Mouse (Mus musculus) inflammation-experienced regulatory T-cells, adult 6 months (primary cell): ENCODE measurements around the gene Zfp423. TPM values are rescaled to one million over a fixed set of nuclear protein-coding genes. Genes with fewer than 3 reads are reported as not detected.

Experiments used
- ATAC-seq: one replicate; pipeline ENCODE4 v1.8.0; 2017
- polyA plus RNA-seq, 3 experiments: library from polyadenylated mRNA; unstranded; fragments of 100-300 nt; shearing (Covaris generic); gene quantifications; one replicate each; pipeline ENCODE4 v1.2.1; 2017

Zfp423 gene
- under 1 TPM in 1 of 3 experiments, not detected in 2; 0.42 TPM for polyA plus RNA-seq

- ATAC-seq = no peak
These were observed at the start of gene Zfp423 for GRCm38 (mm10) chr8:87959320-87959920. Zfp423 (minus strand) TSS chr8:87959595.

- ATAC-seq = no peak
These were observed 47.4 kb upstream of the Zfp423 start for GRCm38 (mm10) chr8:88006811-88007210.

DNA sequence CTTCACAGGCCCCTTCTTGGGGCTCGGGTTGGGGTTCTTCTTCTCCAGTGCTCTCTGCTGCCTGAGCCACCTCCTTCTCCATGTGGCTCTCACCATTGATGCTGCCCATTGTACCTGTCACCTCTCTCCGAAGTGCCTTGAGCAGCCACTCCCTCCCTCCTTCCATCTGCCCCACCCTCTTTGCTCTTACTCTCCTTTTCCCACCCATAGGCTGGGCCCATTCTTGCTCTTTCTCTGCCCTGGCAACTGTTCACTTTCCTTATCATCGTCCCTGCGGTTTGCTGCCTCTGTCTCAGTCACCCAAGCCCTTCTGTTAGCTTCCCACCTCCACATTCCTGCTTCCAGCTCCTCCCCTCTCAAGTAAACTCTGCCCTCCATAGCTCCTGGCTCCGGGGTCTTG is 25.4 kb upstream of the Zfp423 start:
- no peak for ATAC-seq

DNA sequence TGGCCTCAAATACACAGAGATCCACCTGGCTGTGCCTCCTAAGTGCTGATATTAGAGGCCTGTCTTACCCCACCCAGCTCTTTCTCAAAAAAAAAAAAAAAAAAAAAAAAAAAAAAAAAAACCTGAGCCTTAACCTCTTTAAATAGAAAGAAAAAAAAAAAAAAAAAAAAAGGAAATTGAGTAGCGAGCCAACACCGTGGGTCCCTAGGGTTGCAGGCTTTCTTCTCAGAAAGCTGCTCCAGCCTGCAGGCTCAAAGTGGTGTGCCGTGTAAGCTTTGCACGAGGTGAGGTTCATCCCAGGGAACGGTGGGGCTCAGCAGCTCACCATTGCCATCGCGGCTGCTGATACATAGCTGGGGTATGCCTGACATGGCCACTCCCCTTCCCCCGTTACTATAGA is 24.6 kb upstream of the Zfp423 start:
- no peak for ATAC-seq

- no peak for ATAC-seq
These were observed 23.5 kb upstream of the Zfp423 start for GRCm38 (mm10) chr8:87982936-87983335.

DNA sequence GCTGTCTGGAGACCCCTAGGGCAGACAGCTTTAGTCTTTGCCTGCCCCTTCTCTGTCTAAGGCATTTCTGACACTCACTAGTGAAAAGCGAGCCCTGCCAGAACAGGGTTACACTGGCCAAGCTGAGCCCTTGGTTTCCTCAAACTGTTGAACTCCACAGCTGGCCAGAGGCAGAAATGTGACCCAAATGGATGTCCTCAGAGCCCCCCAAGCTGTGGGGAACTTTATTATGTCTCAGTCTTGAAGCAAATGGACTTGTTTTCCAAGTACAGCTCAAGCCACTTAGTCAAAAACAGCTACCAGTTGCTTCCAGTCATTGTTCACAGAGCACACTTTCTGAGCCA is 16.0 kb upstream of the Zfp423 start:
- ATAC-seq = no peak

- ATAC-seq = no peak
These were observed 15.5 kb upstream of the Zfp423 start for GRCm38 (mm10) chr8:87974759-87975465.

- no peak for ATAC-seq
These were observed 14.8 kb upstream of the Zfp423 start for GRCm38 (mm10) chr8:87974122-87974758.

DNA sequence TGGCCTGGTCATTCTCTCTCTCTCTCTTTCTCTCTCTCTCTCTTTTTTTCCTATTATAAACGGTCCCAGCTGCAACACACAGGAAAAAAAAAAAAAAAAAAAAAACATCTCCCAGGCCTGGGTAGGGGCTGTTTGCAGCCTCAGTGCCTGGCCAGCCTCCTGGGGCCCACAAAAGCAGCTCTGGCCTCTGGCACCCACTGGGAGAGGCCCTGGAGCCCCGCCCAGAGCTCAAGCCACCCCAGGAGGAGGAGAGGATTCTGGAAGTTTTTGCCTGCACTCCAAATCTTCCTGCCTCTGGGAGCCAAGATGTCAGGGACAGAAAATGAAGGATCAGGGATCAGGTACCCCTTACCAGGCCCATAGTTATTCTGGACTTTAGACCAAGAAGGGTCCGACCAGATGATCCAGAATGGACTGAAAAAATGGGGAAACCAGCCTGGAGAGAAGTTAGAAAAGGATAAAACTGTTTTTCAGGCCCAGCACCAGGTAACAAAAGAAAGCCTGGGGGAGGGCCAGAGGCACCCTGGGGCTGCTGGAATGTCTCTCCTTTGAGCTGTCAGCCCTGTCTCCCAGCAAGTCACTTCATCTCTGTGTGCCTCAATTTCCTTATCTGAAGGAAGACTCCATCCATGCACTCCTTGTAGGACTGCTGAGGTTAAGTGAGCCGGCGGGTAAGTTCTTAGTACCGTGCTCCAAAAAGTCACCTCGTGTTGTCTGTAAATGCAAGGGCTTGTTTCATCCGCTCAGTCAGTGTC is 8.6 kb upstream of the Zfp423 start:
- no peak for ATAC-seq

- no peak for ATAC-seq
These were observed 7.8 kb upstream of the Zfp423 start for GRCm38 (mm10) chr8:87967057-87967820.

GRCm38 (mm10) chr8:87962514-87963225 is 3.3 kb upstream of the Zfp423 start:
- no peak for ATAC-seq

DNA sequence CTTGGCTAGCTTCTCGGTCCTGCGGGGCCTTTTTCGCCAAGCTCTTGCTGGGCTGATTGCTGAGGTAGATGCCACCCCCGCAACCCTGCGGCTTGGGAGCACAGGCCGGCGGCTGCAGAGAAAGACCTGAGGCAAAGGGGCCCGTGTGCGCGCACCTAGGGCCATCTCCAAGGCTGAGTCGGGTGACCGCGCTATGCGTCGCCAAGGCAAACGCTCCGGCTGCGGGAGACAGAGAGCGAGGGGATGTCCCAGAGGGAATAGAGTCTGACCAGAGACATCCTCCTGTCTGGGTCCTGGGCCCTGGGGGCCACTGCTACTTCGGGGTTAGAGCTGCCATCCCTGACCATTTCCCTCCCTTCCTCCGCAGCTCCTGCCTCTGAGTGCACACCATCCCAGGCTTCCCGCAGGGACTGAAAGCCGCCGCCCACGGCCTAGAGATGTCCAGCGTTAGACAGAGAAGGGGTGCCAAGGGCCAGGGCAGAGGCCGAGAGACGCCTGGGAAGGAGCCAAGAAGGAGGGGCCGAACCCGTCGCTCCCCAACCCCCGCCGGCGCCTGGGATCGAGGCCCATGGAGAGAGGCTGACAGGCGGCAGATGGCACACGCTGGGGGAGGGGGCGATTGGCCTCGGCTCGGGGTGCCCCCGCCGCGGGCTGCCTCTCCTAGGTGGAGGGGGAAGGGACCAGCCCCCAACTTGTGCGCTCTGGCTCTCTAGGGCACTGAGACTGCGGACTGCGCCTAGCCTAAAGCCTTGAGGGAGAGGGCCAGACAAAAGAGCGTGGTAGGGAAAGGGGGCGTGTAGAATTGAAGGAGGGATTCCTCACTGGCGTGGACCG is 2.5 kb upstream of the Zfp423 start:
- ATAC-seq = no peak

GRCm38 (mm10) chr8:87961108-87961507 is 1.7 kb upstream of the Zfp423 start:
- no peak for ATAC-seq

DNA sequence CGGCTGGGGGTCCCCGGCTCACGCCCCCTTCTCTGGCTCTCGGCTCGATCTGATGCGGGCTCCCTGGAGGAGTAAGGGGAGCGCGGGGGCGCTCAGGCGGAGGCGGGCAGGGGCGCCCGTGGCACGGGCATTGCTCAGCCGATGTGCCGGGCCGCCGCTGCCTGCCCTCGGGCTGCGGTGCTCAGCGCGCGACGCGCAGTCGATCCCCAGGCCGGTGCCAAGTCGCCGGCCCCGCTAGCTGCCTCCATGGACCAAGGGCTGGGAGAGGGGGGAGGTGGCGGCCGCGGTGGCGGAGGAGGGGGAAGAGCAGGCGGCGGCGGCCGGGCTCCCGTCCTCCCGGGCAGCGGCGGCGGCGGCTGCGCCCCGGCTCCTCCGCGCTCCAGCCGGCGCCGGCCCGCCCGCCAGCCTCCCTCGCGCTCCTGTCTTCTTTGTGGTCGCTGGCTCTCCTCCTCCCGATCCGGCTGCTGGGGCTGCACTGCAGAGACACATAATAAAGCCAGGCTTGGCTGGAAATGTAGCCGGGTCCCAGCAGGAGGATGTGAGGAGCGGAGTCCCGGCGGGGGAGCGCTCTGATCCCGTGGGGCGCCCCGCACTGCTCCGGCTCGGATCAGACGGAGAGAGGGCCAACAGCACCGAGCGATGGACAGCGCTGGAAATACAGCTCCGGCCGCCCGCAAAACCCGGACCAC is 810 bp upstream of the Zfp423 start:
- ATAC-seq = no peak

DNA sequence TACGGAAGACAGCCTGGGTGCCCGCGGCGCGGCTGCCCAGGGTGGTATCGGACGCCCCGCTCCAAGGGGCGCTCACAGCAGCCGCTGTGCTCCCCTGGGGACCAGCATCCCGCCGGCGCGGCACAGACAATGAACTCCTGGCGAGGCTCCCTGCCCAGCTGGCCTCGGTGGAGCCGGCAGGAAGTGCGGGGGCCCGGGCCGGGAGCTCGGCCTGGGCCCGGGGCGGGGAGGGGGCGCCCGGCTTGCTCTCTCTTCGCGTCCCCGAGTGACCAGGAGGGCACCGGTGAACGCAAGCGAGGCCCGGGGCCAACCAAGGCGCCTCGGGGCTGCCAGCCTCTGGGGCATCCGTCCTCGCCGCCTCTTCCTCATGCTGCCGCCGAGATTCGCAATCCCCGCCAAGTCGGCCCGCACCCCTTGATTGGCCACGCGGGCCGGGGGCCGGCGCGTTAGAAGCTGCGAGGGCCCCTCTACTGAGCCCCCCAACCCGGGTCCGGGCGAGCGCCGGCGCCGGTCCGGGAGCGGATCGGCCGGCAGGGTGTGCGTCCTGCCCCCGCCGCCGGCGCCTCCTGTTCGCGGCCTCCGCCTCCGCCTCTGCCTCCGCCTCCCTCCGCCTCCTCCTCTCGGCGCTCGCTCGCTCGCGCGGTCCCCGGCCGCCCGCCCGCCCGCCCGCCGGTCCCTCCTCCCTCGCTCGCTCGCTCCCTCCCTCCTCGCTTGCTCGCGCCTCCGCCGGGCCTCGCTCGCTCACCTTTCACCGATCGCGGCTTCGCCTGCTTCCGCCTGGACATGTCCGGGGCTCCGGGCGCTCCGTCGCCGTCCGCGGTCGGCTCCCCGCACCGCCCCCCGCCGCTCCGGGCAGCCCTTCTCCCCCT is 710 bp downstream of the Zfp423 start:
- ATAC-seq = no peak

- ATAC-seq = no peak
These were observed 1.4 kb downstream of the Zfp423 start for GRCm38 (mm10) chr8:87957871-87958450.

DNA sequence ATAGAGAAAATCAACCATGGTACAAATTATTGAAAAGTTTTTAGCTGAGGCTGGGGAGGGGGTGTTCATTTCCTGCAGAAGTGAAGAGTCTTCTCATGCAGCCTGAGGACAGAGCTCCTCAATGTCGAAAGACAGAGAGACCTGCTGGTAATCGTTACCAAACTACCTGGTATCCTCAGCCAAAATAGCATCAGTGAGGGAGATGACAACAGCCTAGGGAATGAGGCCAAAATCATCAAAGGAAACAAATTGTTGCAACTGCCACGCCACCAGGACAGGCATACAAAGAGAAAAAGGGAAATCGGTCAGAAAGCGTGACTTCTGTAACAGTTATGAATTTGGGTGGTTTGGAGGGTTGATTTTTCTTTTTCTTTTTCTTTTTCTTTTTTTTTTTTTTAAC is 3.4 kb downstream of the Zfp423 start:
- no peak for ATAC-seq

- ATAC-seq = no peak
These were observed 5.9 kb downstream of the Zfp423 start for GRCm38 (mm10) chr8:87953473-87953872.

GRCm38 (mm10) chr8:87952298-87952697 is 7.1 kb downstream of the Zfp423 start:
- no peak for ATAC-seq
